Mouse (Mus musculus): ENCODE measurements around the gene Disp1. TPM values are rescaled to one million over a fixed set of nuclear protein-coding genes. Genes with fewer than 3 reads are reported as not detected.

The Disp1 gene
- polyA plus RNA-seq, 1 experiment from 2014 or later = 22.1 TPM

DNA sequence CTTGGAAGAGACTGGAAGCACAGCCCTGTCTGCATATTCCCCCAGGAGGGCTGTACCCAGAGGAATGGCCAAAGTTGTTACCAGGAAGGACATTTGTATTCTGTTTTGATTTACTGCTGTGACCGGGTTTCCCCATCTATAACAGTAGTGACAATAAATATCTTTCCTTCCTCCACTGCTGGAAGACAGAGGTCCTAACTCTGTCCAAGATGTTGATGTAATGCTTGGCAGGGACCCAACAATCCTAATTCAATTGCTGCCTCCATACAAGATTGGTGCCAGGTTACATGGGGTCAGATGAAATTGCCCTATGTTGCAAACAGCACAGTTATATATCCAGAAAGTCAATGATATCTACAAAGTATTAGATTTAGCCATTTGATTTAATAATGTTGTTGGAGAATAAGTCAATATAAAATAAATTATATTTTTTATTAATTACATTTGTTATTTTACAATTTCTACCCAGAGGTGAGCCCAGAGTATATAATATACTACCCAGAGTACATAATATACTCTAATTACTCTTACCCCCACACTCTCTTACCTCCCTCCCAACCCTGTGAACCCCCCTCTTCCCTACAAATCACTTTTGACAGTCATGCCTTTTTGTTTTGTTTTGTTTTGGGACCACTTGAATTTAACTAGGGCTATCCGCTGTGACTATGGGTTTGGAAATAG, 165.6 kb downstream of the Disp1 start:
- H3K4me3 ChIP-seq (replicated peaks) = no peak overlapping the region
- no peaks in the 10 kb centered on the region for H3K27me3 ChIP-seq
- 74% methylated on average over 2 of the region's 2 CpGs for WGBS

GRCm38 (mm10) chr1:183052663-183053062, 168.7 kb downstream of the Disp1 start:
- WGBS = 79% methylated on average over 7 of the region's 7 CpGs
- ATAC-seq (ENCODE audit: insufficient number of reproducible peaks, insufficient read depth, low FRiP score, low TSS enrichment, low read depth) = no peak
- no peaks in the 10 kb centered on the region for H3K36me3 ChIP-seq
- H3K4me3 ChIP-seq (replicated peaks) = no peak overlapping the region
- no peak overlapping the region for H3K4me2 ChIP-seq
- no peaks in the 10 kb centered on the region for H3K27me3 ChIP-seq
- H3K9me3 ChIP-seq = no peaks in the 10 kb centered on the region
- H3K4me1 ChIP-seq (replicated peaks) = peaks cover 27% of the 10 kb centered on the region
- no peak overlapping the region for H3K9ac ChIP-seq (replicated peaks)
- no peak overlapping the region for H3K27ac ChIP-seq

More for the DNA sequence above, 165.6 kb downstream of the Disp1 start:
- Histone ChIP-seq H3K36me3 (no peaks in the 10 kb centered on the region), H3K4me1 (replicated peaks) (peaks cover 28% of the 10 kb centered on the region), H3K4me2 (no peak overlapping the region), H3K27ac (no peak overlapping the region), H3K9ac (replicated peaks) (no peak overlapping the region), H3K9me3 (no peaks in the 10 kb centered on the region)
- no peak for ATAC-seq (ENCODE audit: insufficient number of reproducible peaks, insufficient read depth, low FRiP score, low TSS enrichment, low read depth)

DNA sequence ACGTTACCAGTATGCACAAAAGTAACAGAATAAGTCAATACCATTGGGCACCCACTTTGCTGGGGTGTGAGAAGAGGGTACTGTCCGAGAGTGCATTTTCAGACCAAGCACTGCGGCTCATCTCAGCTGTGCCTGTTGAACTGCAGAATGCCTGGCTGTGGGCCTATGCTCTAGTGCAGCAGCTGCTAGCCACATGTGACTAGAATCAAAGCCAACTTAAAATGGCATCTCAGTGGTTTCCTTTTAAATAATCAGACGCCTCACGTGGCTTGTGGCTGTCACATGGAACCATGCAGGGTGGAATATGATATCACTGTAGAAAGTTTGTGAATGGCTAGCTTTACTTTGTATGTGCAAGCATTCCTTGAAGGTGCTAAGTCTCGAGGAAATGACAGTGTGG, 172.0 kb downstream of the Disp1 start:
- H3K9me3 ChIP-seq = no peaks in the 10 kb centered on the region
- H3K36me3 ChIP-seq = no peaks in the 10 kb centered on the region
- H3K4me2 ChIP-seq = no peak overlapping the region
- WGBS = 51% methylated on average over 6 of the region's 6 CpGs
- no peak overlapping the region for H3K9ac ChIP-seq (replicated peaks)
- H3K4me3 ChIP-seq (replicated peaks) = no peak overlapping the region
- peaks cover 37% of the 10 kb centered on the region for H3K4me1 ChIP-seq (replicated peaks)
- no peaks in the 10 kb centered on the region for H3K27me3 ChIP-seq
- ATAC-seq (ENCODE audit: insufficient number of reproducible peaks, insufficient read depth, low FRiP score, low TSS enrichment, low read depth) = no peak
- H3K27ac ChIP-seq = peak overlapping the region; percentile 56; the same call in 1 of the 2 replicates

- no peak for ATAC-seq (ENCODE audit: insufficient number of reproducible peaks, insufficient read depth, low FRiP score, low TSS enrichment, low read depth)
- Histone ChIP-seq H3K36me3 (no peaks in the 10 kb centered on the region), H3K4me2 (no peak overlapping the region), H3K27ac (0 out of 2 replicates have a peak overlapping the region, but pooled peaks have one; percentile 56), H3K9me3 (no peaks in the 10 kb centered on the region), H3K4me1 (replicated peaks) (peaks cover 41% of the 10 kb centered on the region), H3K9ac (replicated peaks) (no peak overlapping the region), H3K27me3 (no peaks in the 10 kb centered on the region), H3K4me3 (replicated peaks) (no peak overlapping the region)
- 57% methylated on average over 5 of the region's 5 CpGs for WGBS
Measured at GRCm38 (mm10) chr1:183047913-183048523, 173.3 kb downstream of the Disp1 start.

GRCm38 (mm10) chr1:183047191-183047912, 174.0 kb downstream of the Disp1 start:
- H3K27ac ChIP-seq = no peak overlapping the region
- 42% methylated on average over 7 of the region's 7 CpGs for WGBS
- 0 out of 2 replicates have a peak, but pooled peaks cover under 1% of the 10 kb centered on the region for H3K9me3 ChIP-seq
- H3K4me3 ChIP-seq (replicated peaks) = no peak overlapping the region
- H3K36me3 ChIP-seq = no peaks in the 10 kb centered on the region
- H3K9ac ChIP-seq (replicated peaks) = no peak overlapping the region
- peaks cover 41% of the 10 kb centered on the region for H3K4me1 ChIP-seq (replicated peaks)
- no peaks in the 10 kb centered on the region for H3K27me3 ChIP-seq
- no peak overlapping the region for H3K4me2 ChIP-seq
- ATAC-seq (ENCODE audit: insufficient number of reproducible peaks, insufficient read depth, low FRiP score, low TSS enrichment, low read depth) = no peak

- H3K9ac ChIP-seq (replicated peaks) = no peak overlapping the region
- H3K36me3 ChIP-seq = no peaks in the 10 kb centered on the region
- H3K4me3 ChIP-seq (replicated peaks) = no peak overlapping the region
- H3K9me3 ChIP-seq = 0 out of 2 replicates have a peak, but pooled peaks cover 5% of the 10 kb centered on the region
- ATAC-seq (ENCODE audit: insufficient number of reproducible peaks, insufficient read depth, low FRiP score, low TSS enrichment, low read depth) = no peak
- H3K27ac ChIP-seq = no peak overlapping the region
- peaks cover 41% of the 10 kb centered on the region for H3K4me1 ChIP-seq (replicated peaks)
- H3K4me2 ChIP-seq = no peak overlapping the region
- H3K27me3 ChIP-seq = no peaks in the 10 kb centered on the region
- 44% methylated on average over 12 of the region's 12 CpGs for WGBS
Measured at GRCm38 (mm10) chr1:183046081-183046480, 175.2 kb downstream of the Disp1 start.

GRCm38 (mm10) chr1:183043161-183043812, 178.0 kb downstream of the Disp1 start:
- Histone ChIP-seq H3K4me2 (no peak overlapping the region), H3K9ac (replicated peaks) (no peak overlapping the region), H3K36me3 (no peaks in the 10 kb centered on the region), H3K27ac (peak overlapping the region; percentile 73), H3K4me3 (replicated peaks) (no peak overlapping the region), H3K4me1 (replicated peaks) (peaks cover 36% of the 10 kb centered on the region), H3K27me3 (peaks cover 3% of the 10 kb centered on the region; the same call in 1 of the 2 replicates), H3K9me3 (0 out of 2 replicates have a peak, but pooled peaks cover 5% of the 10 kb centered on the region)
- 72% methylated on average over 13 of the region's 13 CpGs for WGBS
- no peak for ATAC-seq (ENCODE audit: insufficient number of reproducible peaks, insufficient read depth, low FRiP score, low TSS enrichment, low read depth)

DNA sequence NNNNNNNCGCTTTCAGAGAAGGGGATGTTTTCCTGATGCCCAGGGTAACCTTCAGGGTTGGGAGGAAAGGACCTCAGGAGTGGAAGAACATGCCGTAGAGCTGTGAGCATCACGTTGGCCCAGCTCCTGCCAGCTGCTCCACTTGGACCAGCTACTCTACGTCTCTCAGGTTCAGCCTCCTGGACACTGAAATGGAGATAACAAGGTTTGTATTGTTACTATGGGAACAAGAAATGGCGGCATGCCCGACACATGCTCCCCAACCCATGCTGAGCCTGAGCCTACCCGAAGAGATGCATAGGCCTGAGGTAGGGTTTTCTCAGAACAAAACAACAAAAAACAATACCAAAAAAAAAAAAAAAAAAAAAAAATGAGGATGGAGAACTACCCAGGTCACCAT, 179.6 kb downstream of the Disp1 start:
- H3K4me3 ChIP-seq (replicated peaks) = no peak overlapping the region
- H3K4me1 ChIP-seq (replicated peaks) = peaks cover 20% of the 10 kb centered on the region
- no peak for ATAC-seq (ENCODE audit: insufficient number of reproducible peaks, insufficient read depth, low FRiP score, low TSS enrichment, low read depth)
- 0 out of 2 replicates have a peak, but pooled peaks cover 5% of the 10 kb centered on the region for H3K9me3 ChIP-seq
- 97% methylated on average over 6 of the region's 7 CpGs for WGBS
- H3K27me3 ChIP-seq = peaks cover 3% of the 10 kb centered on the region; the same call in 1 of the 2 replicates
- no peak overlapping the region for H3K27ac ChIP-seq
- no peaks in the 10 kb centered on the region for H3K36me3 ChIP-seq
- H3K4me2 ChIP-seq = no peak overlapping the region
- no peak overlapping the region for H3K9ac ChIP-seq (replicated peaks)

DNA sequence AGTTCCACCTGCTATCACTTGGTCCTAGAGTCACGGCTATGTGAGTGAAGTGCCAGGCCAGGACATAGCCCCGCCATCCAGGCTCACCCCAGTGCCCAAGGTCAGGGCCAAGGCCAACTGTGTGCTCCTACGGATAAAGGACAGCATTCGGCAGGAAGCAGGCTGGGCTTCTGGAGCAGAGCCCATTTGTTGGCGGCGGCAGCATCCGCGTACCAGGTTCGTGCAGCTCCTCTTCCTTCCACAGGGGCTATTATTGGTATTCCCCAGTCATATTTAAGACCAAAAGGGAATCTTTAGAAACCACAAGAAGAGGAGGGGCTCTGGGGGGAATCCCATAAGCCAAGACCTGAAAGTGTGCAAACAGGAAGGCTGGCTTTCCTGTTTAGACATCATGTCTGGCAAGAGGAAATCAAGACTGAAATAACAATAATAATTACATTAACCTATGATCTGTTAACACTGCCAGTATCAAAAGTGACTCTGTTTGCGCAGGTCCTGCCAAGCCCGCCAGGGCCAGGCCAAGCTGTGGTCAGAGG, 180.4 kb downstream of the Disp1 start:
- Histone ChIP-seq H3K4me2 (no peak overlapping the region), H3K27me3 (peaks cover 3% of the 10 kb centered on the region; the same call in 1 of the 2 replicates), H3K9me3 (0 out of 2 replicates have a peak, but pooled peaks cover 5% of the 10 kb centered on the region), H3K4me3 (replicated peaks) (no peak overlapping the region), H3K9ac (replicated peaks) (no peak overlapping the region), H3K4me1 (replicated peaks) (peaks cover 13% of the 10 kb centered on the region), H3K36me3 (no peaks in the 10 kb centered on the region), H3K27ac (no peak overlapping the region)
- 86% methylated on average over 11 of the region's 11 CpGs for WGBS
- ATAC-seq (ENCODE audit: insufficient number of reproducible peaks, insufficient read depth, low FRiP score, low TSS enrichment, low read depth) = no peak

GRCm38 (mm10) chr1:183039881-183040708, 181.2 kb downstream of the Disp1 start:
- no peaks in the 10 kb centered on the region for H3K36me3 ChIP-seq
- peaks cover 3% of the 10 kb centered on the region; the same call in 1 of the 2 replicates for H3K27me3 ChIP-seq
- H3K4me2 ChIP-seq = no peak overlapping the region
- no peak overlapping the region for H3K4me3 ChIP-seq (replicated peaks)
- H3K9ac ChIP-seq (replicated peaks) = 0 out of 2 replicates have a peak overlapping the region, but pooled peaks have one; percentile 18
- peak overlapping the region; percentile 7; the same call in 1 of the 2 replicates for H3K27ac ChIP-seq
- WGBS = 49% methylated on average over 6 of the region's 6 CpGs
- 0 out of 2 replicates have a peak, but pooled peaks have one; percentile 45 for ATAC-seq (ENCODE audit: insufficient number of reproducible peaks, insufficient read depth, low FRiP score, low TSS enrichment, low read depth)
- H3K4me1 ChIP-seq (replicated peaks) = peaks cover 13% of the 10 kb centered on the region
- 0 out of 2 replicates have a peak, but pooled peaks cover 5% of the 10 kb centered on the region for H3K9me3 ChIP-seq

Measured in limb, embryonic 12.5 days (tissue).